Mouse (Mus musculus): ENCODE data around the gene Ipcef1.
"Not testable (repeated sequence)": the region's sequence is repeated elsewhere in the genome, so short reads cannot be mapped to it uniquely, and the experiment has no call there.

Ipcef1 gene

DNA sequence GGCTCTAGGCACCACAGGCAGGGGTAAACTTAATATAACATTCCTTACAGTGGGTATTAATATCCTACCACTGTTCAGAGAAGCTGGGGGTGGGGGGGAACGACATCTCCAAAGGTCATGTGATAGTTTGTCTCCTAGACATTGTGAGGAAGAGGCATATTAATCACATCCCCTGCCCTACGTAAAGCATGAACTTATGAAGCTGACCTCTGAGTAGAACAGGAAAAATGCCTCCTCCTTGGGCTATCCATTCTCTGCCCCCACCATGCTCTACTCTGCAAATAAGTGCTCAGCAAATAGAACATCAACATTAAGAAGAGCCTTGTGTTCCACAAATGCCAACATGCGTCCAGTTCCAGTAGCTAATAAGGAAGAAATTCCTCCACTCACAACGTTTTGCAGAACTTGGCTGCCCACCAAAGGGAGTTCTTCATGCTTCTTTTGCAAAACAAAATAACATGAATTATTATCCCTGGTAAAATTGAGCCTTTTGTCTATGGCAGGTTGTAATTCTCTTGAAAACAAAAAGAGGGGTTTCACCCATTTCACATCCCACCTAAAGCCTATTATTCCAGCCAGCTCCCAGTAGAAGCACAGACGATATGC is 162.5 kb downstream of the Ipcef1 start:
- DNase-seq (ENCODE audit: low spot score in 2 of 2): no peak

DNA sequence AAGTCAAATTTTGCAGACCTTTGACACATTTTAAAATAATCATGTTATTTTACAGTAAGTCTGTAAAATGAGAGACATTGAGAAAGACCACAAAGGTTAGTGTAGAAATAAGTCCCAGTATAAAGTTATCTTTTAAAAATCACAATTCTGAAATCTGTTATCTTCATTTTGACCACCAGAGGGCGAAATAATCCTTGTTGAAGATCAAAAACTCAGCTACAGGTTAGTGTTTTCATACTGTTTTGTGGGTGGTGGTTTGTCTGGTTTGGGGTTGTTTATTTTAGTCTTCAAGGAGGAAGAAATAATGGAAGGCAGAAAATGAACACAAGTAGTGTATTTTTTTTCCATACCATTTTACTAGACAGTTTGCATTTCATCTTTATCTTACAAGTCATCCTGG is 166.8 kb downstream of the Ipcef1 start:
- no peak for DNase-seq (ENCODE audit: low spot score in 2 of 2)

DNA sequence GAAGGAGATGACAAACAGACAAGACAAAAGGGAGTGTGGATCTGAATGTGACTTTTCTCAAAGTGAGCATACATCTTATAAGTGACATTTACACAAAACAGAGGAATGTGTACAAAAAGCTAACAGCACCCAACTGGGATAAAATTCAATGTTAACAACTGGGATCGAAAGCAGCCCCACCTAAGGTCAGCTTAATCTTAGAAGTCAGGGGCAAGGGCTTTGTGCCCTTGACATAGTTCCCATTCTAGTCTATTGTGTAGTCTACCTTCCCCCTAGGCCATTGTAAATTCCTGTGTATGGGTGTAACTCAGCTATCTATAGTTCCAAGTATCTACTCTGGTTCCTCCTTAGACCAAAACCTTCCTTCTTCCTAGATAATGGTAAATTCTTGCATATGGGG is 170.2 kb downstream of the Ipcef1 start:
- not testable (repeated sequence) for DNase-seq (ENCODE audit: low spot score in 2 of 2)

DNA sequence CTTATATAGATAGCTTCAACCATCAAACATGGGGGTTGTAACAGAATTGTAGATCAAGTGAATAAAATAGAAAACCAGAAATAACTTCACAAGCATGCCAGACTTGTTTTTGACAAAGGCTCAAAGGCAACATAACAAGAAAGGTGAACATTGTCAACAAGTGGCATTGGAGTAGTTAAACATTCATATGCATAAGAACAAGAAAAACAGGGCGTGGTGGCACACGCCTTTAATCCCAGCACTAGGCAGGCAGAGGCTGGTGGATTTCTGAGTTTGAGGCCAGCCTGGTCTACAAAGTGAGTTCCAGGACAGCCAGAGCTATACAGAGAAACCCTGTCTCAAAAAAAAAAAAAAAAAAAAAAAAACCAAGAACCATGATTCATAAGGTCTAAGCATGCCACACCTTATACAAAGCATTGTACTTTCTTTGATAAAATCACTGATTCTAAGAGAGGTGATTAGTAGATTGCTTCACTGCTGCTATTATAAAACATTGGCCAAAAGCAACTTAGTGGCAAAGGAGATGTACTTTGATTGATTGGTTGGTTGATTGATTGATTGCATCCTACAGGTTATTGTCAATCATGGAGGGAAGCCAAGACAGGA is 173.9 kb downstream of the Ipcef1 start:
- no peak for DNase-seq (ENCODE audit: low spot score in 2 of 2)

DNA sequence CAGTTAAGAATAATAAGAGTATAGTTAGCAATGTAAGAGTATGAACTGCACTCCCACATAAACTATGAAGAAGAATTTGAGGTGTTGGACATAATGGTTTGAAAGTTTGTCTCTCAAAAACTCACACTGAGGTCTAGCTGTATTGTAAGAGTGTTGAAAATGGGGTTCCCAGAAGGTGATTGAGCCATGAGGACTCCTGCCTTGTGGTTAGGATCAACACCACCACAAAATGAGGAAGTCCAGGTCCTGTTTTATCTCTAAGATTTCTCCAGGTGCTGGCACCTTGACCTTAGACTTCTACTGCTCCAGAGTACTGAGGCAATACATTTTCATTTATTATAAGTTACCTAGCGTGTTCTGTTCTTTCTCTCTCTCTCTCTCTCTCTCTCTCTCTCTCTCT is 178.4 kb downstream of the Ipcef1 start:
- DNase-seq (ENCODE audit: low spot score in 2 of 2): no peak

DNA sequence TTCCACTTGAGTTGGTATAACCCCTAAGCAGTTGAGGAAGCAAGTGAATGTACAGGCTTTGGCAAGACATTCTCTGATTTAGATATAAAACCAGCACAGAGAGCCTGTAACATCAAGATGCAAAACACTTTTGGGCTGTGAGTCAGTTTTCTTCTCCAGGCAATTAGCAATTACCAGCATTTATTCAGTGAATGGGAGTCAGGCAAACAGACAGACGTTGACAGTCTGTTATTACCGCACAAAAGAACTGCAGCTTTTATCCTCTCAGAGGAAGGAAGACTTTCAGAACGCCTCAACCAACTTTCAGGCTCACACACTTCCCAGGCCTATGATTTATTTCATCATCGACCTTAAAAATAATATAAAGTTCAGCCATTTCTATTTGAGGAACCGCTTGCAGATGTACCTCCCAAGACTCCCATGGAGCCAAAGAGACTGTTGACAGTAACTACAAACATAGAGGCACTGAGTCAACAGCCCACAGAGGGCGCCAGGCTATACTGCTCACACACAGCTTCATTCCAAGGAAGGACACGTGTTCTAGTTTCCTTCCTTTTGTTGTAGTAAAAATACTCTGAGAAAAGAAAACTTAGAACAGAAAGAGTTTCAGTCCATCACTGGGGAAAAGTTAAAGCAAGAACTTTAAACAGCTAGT is 180.7 kb downstream of the Ipcef1 start:
- DNase-seq (ENCODE audit: low spot score in 2 of 2): no peak

DNA sequence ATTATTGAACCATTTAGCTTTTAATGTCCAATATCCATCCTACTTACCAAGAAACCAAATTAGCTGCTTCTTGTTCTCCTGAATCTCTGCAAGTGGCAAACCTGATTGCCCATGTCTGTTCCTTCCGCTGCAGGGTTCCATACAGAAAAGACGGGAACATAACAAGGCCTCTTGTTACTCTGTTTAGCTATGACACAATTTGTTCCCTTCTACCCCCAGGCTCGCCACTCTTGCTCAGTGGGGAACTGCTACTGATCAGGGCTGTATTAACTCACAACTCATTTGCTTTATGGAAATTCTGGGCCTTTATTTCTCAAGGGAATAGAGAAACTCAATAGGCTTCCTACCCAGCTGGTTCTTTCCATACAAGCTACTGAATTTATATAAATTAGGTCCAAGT is 196.5 kb downstream of the Ipcef1 start:
- no peak for DNase-seq (ENCODE audit: low spot score in 2 of 2)

DNA sequence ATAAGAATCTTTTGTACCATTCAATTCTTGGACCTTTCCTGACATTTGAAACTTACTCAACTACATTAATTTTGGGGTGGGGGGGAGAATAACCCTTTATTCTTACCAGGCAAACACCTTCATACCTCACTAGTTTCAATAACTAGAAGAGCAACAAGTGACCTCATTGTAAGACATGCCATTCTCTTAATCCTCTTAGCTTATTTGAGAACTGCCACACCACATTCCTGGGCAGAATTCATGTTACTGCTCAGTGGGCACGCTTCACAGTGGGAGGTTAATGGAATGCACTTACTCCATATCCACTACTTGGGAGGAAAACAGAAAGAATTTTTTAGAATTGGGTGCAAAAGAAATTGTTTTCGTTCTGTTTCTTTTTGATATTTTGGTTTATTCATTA is 203.4 kb downstream of the Ipcef1 start:
- DNase-seq (ENCODE audit: low spot score in 2 of 2): no peak

DNA sequence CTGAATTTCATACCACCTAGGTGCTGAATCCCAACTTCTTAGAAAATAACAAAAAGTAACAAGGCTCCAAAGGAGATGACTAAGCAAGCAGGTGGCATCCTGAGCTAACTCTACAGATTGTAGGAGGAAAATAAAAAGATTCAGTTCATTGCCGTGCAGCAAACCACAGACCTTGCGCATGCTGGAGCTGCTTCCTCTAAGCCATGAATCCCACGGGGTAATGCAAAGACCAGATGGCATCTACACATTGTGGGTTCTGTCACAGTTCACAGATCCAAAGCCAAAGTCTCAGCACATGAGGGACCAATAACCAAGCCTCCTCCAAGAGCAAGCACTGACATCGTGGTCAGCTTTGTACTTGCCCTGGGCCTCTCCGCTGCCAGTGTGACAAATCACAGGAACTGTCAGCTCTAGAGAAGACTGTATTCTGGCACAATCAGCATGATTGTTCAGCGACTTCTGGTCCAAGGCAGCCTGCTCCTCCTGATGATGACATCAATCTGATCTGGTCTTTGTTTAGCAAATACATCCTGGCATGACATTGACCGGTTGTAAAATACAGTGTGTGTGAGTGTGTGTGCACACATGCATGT is 204.0 kb downstream of the Ipcef1 start:
- DNase-seq (ENCODE audit: low spot score in 2 of 2): no peak

DNA sequence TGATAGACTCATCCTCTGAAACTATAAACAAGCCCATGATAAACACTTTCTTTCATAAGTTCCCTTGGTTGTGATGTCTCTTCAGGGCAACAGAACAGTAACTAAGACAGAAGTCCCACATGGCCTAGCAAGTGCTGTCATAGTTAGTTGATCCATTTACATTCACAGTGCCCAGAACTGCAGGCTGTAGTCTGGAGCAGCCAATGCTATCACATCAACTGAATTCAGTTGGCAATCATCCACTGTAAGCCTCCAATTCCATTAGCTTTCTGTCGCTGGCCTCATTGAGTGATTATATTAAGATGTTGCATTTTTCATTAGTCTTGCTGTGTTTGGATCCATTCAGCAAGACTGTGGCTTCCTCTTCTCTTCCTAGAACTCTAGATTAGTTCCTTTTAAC is 206.0 kb downstream of the Ipcef1 start:
- no peak for DNase-seq (ENCODE audit: low spot score in 2 of 2)

DNA sequence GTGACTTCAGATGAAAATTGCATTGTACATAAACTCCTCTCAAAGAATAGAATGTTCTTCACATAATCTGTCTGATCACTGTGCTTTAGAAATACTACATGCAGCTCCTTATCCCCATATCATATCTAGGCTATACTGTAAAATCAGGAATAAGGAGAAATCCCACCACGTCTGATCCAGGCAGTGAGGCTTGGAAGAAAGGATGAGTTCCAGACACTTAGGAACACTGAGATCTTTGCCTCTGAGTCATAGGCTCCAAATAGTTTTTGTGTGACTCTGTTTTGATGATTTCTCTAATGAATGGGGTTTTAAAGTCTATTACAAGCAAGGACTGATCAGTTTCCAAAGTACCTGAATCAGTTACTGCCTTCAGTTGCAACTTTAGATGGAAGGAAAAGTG is 210.1 kb downstream of the Ipcef1 start:
- DNase-seq (ENCODE audit: low spot score in 2 of 2): no peak
